24 mouse cellular contexts compared by ENCODE assay signal in genomic region chr6:41161693-41162092, GRCm38 (mm10).
A peak's percentile ranks its signal among the peaks of the same experiment; 100 is the strongest.
DNase-seq lines count a peak whose midpoint lies in the region; ATAC-seq and TF ChIP-seq lines count a peak whose summit lies in the region.
"Had no signal": no experiment of that assay in that cellular context is flagged by ENCODE, and none has a peak within 500 bp of the region (broad histone marks: within the 10 kb centered on the region; RNA-seq: fewer than 3 reads in every experiment).

No protein-coding gene starts in this region.

- no peak for DNase-seq in liver, postnatal 0 days
- no peak for DNase-seq in liver, embryonic 11.5 days (ENCODE audit: low spot score)
- no peak for DNase-seq in lung, postnatal 10 days
- DNase-seq in urinary bladder, postnatal 10 days (ENCODE audit: low spot score) = no peak
- DNase-seq: adrenal gland, adult 8-10 months; adrenal gland, postnatal 14 days; adrenal gland, postnatal 36 days; cerebellum, adult 11-12 months; cerebellum, adult 2 months; cerebellum, adult 9-10 months; cerebellum, postnatal 10 days; cerebellum, postnatal 25 days; embryo, embryonic 11 days had no signal

- no peaks in the 10 kb centered on the region for H3K36me3 ChIP-seq in liver, postnatal 0 days (replicated peaks; ENCODE audit: insufficient read depth, low read length)
- no peaks in the 10 kb centered on the region for H3K36me3 ChIP-seq in liver, embryonic 11.5 days (ENCODE audit: control insufficient read depth, insufficient read depth, low read length)
- H3K36me3 ChIP-seq: embryonic facial prominence, embryonic 13.5 days; embryonic facial prominence, embryonic 15.5 days; forebrain, embryonic 10.5 days; forebrain, embryonic 12.5 days had no signal

- no peaks in the 10 kb centered on the region for H3K27me3 ChIP-seq in liver, postnatal 0 days (ENCODE audit: insufficient read depth, low read length)
- no peaks in the 10 kb centered on the region for H3K27me3 ChIP-seq in liver, embryonic 11.5 days (replicated peaks; ENCODE audit: control insufficient read depth, insufficient read depth, low read length)
- H3K27me3 ChIP-seq: embryonic facial prominence, embryonic 13.5 days; embryonic facial prominence, embryonic 15.5 days; forebrain, embryonic 12.5 days had no signal

- H3K27ac ChIP-seq in liver, postnatal 0 days (ENCODE audit: low read depth) = no peak overlapping the region
- no peak overlapping the region for H3K27ac ChIP-seq in liver, embryonic 11.5 days (ENCODE audit: low read depth, low read length)
- H3K27ac ChIP-seq: embryonic facial prominence, embryonic 13.5 days; embryonic facial prominence, embryonic 15.5 days; forebrain, embryonic 10.5 days; forebrain, embryonic 12.5 days had no signal

- no peak for TF ChIP-seq CTCF in liver, postnatal 0 days (IDR thresholded peaks at IDR 0.05; ENCODE audit: low read depth)

- ATAC-seq in liver, postnatal 0 days = no peak
- no peak for ATAC-seq in liver, embryonic 11.5 days (replicated peaks; ENCODE audit: low FRiP score)
- peak; percentile 43 for ATAC-seq in common myeloid progenitor, adult 5-6 weeks (replicated peaks; ENCODE audit: low read depth, poor library complexity, severe bottlenecking)
- peak; percentile 58 for ATAC-seq in megakaryocyte-erythroid progenitor cell, adult 5-6 weeks (replicated peaks; ENCODE audit: low FRiP score, low TSS enrichment, poor library complexity, severe bottlenecking)
- ATAC-seq: activated CD4-positive, CD25-positive, alpha-beta regulatory T cell, adult 4 months; forebrain, embryonic 14.5 days; forebrain, embryonic 16.5 days; Patski had no signal

- no peaks in the 10 kb centered on the region for H3K9me3 ChIP-seq in liver, postnatal 0 days (ENCODE audit: low read length)
- no peaks in the 10 kb centered on the region for H3K9me3 ChIP-seq in liver, embryonic 11.5 days (ENCODE audit: control insufficient read depth, low read length)
- H3K9me3 ChIP-seq: embryonic facial prominence, embryonic 15.5 days; forebrain, embryonic 10.5 days; forebrain, embryonic 12.5 days had no signal

- 37% methylated on average over 1 of the region's 1 CpGs for WGBS in liver, postnatal 0 days (ENCODE audit: insufficient replicate concordance)
- 44% methylated on average over 1 of the region's 1 CpGs for WGBS in liver, embryonic 11.5 days

- no peak overlapping the region for H3K4me2 ChIP-seq in liver, postnatal 0 days (ENCODE audit: low read depth, low read length)
- no peak overlapping the region for H3K4me2 ChIP-seq in liver, embryonic 11.5 days
- H3K4me2 ChIP-seq: embryonic facial prominence, embryonic 13.5 days; embryonic facial prominence, embryonic 15.5 days; forebrain, embryonic 12.5 days had no signal

- no peak overlapping the region for H3K4me3 ChIP-seq in liver, postnatal 0 days (ENCODE audit: low read depth, low read length)
- H3K4me3 ChIP-seq in liver, embryonic 11.5 days (ENCODE audit: low read depth, low read length) = no peak overlapping the region
- H3K4me3 ChIP-seq: embryonic facial prominence, embryonic 13.5 days; embryonic facial prominence, embryonic 15.5 days; erythroblast, embryonic 14.5 days; forebrain, embryonic 10.5 days; forebrain, embryonic 12.5 days had no signal

- TF ChIP-seq EP300 in liver, postnatal 0 days (IDR thresholded peaks at IDR 0.05; ENCODE audit: low read depth) = peak; percentile 42; the same call in 1 of the 2 replicates

- no peak overlapping the region for H3K9ac ChIP-seq in liver, postnatal 0 days (replicated peaks)
- no peak overlapping the region for H3K9ac ChIP-seq in liver, embryonic 11.5 days (ENCODE audit: low read depth, low read length)
- H3K9ac ChIP-seq: embryonic facial prominence, embryonic 13.5 days; embryonic facial prominence, embryonic 15.5 days; forebrain, embryonic 12.5 days had no signal

- H3K4me1 ChIP-seq in liver, postnatal 0 days (ENCODE audit: insufficient read depth) = no peaks in the 10 kb centered on the region
- no peaks in the 10 kb centered on the region for H3K4me1 ChIP-seq in liver, embryonic 11.5 days (replicated peaks; ENCODE audit: control insufficient read depth, insufficient read depth, low read length)
- H3K4me1 ChIP-seq: embryonic facial prominence, embryonic 13.5 days; embryonic facial prominence, embryonic 15.5 days; forebrain, embryonic 10.5 days; forebrain, embryonic 12.5 days had no signal

Comparison
In these comparisons a context has a peak if more than half of its experiments do, and no peak if none do; other contexts are left out.
1. ATAC-seq: peak in common myeloid progenitor, adult 5-6 weeks (single experiment) and megakaryocyte-erythroid progenitor cell, adult 5-6 weeks (single experiment); none in liver, postnatal 0 days (single experiment) and liver, embryonic 11.5 days (single experiment).